Comparison of ENCODE assay signal across 8 mouse cellular contexts in the genomic region with DNA sequence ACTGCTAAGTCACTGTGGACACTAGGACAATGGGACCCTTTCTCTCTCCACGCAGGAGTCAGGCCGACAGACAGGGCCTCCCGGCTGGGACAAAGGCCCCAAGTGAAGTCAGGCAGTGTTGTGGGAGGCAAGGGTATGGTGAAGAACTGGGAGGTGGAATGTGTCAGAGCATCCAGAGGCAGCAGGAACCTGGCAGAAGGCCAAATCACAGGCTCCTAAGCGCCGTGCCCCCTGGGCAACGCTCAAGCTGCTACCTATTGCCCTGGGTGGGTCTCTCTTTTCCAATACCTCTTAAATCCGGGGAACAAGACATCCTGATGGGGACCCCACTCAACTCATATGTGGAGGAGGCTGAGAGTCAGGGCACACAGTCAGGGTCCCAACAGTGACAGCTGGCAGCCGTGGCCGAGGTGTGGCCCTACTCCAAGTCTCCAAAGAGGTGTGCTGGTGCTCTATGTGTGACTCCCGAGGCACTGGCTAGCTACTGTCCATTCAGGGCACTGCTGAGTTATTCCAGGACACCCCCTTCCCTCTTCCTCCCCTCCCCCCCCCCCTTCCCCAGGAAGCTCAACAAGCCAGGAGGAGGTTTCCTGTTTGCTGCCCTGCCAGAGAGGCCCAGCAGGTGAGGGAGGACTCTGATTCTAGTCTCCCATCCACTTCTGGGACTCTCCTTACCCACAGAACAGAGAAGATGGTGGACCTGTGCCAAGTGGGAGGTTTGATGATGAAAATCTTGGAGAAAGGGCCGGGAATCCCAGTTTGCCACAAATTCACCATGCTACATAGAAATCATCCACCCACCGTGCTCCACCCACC. TPM values are rescaled to one million over a fixed set of nuclear protein-coding genes. Genes with fewer than 3 reads are reported as not detected.
DNase-seq lines count a peak whose midpoint lies in the region; ATAC-seq and TF ChIP-seq lines count a peak whose summit lies in the region.

No protein-coding gene starts in this region.

- H3K9ac ChIP-seq in embryonic facial prominence, embryonic 12.5 days = no peak overlapping the region
- H3K9ac ChIP-seq in hindbrain, embryonic 12.5 days = no peak overlapping the region

- no peaks in the 10 kb centered on the region for H3K36me3 ChIP-seq in embryonic facial prominence, embryonic 12.5 days
- no peaks in the 10 kb centered on the region for H3K36me3 ChIP-seq in hindbrain, embryonic 12.5 days

- peaks cover 26% of the 10 kb centered on the region for H3K27me3 ChIP-seq in embryonic facial prominence, embryonic 12.5 days
- peaks cover 20% of the 10 kb centered on the region for H3K27me3 ChIP-seq in hindbrain, embryonic 12.5 days

- H3K27ac ChIP-seq in layer of hippocampus, adult 2 months = peak overlapping the region; percentile 53; the same call in 1 of the 2 replicates
- peak overlapping the region; percentile 55; the same call in 1 of the 2 replicates for H3K27ac ChIP-seq in embryonic facial prominence, embryonic 12.5 days
- H3K27ac ChIP-seq in hindbrain, embryonic 12.5 days = peak overlapping the region; percentile 74

- peaks cover 63% of the 10 kb centered on the region for H3K4me1 ChIP-seq in embryonic facial prominence, embryonic 12.5 days
- H3K4me1 ChIP-seq in hindbrain, embryonic 12.5 days = peaks cover 73% of the 10 kb centered on the region

- H3K9me3 ChIP-seq in embryonic facial prominence, embryonic 12.5 days = no peaks in the 10 kb centered on the region
- H3K9me3 ChIP-seq in hindbrain, embryonic 12.5 days (replicated peaks) = no peaks in the 10 kb centered on the region

- 40% methylated on average over 12 of the region's 12 CpGs for WGBS in embryonic facial prominence, embryonic 12.5 days
- 29% methylated on average over 12 of the region's 12 CpGs for WGBS in hindbrain, embryonic 12.5 days

- DNase-seq in layer of hippocampus, adult 2 months (ENCODE audit: low spot score in 2 of 2) = no peak
- no peak for DNase-seq in layer of hippocampus, adult 9-11 months
- peak; percentile 33 to 51 for DNase-seq in lung, postnatal 4 days
- no peak for DNase-seq in T-cell, adult 2 months (ENCODE audit: low spot score)
- no peak for DNase-seq in adrenal gland, postnatal 10 days
- DNase-seq in ovary, adult 18-20 months (ENCODE audit: low spot score) = no peak

- H3K4me2 ChIP-seq in embryonic facial prominence, embryonic 12.5 days (replicated peaks) = no peak overlapping the region
- H3K4me2 ChIP-seq in hindbrain, embryonic 12.5 days (replicated peaks) = peak overlapping the region; percentile 17; the same call in 1 of the 2 replicates

- TF ChIP-seq CTCF in layer of hippocampus, adult 2 months (conservative IDR thresholded peaks at IDR 0.05) = no peak

- no peak for ATAC-seq in embryonic facial prominence, embryonic 12.5 days (ENCODE audit: insufficient number of reproducible peaks, insufficient read depth, low FRiP score, low TSS enrichment)
- peak; percentile 29 for ATAC-seq in hindbrain, embryonic 12.5 days (ENCODE audit: low FRiP score)

- H3K4me3 ChIP-seq in layer of hippocampus, adult 2 months = no peak overlapping the region
- no peak overlapping the region for H3K4me3 ChIP-seq in embryonic facial prominence, embryonic 12.5 days
- no peak overlapping the region for H3K4me3 ChIP-seq in hindbrain, embryonic 12.5 days

RNA-seq across cellular contexts. Expression of a gene that starts 14.3 kb away (rescaled TPM):
- total RNA-seq in layer of hippocampus, adult 2 months (2021) = 100 to 1,000 TPM; 309 to 328 TPM
- 0.15 and 0.39 TPM in 2 replicates for polyA plus RNA-seq in embryonic facial prominence, embryonic 12.5 days (2016; fragmentation: Nextera tagmentation; extraction: Ambion mirVana)
- polyA plus RNA-seq in hindbrain, embryonic 12.5 days (2016; fragmentation: Nextera tagmentation; extraction: Ambion mirVana) = 1.7 and 1.9 TPM in 2 replicates
- 10 to 100 TPM; 18.7 to 20.0 TPM for total RNA-seq in adrenal gland, postnatal 10 days (2021)

RNA-seq across cellular contexts. Expression of a gene that starts 14.8 kb away (rescaled TPM):
- 1 to 10 TPM; 4.0 to 4.8 TPM for total RNA-seq in layer of hippocampus, adult 2 months (2021)
- polyA plus RNA-seq in embryonic facial prominence, embryonic 12.5 days (2016; fragmentation: Nextera tagmentation; extraction: Ambion mirVana) = 40.0 and 42.0 TPM in 2 replicates
- polyA plus RNA-seq in hindbrain, embryonic 12.5 days (2016; fragmentation: Nextera tagmentation; extraction: Ambion mirVana) = 136 and 153 TPM in 2 replicates
- total RNA-seq in adrenal gland, postnatal 10 days (2021) = 10 to 100 TPM; 17.7 to 23.3 TPM

RNA-seq across cellular contexts. Expression of a gene that starts 37.2 kb away (rescaled TPM):
- 1 to 10 TPM; 1.6 to 3.7 TPM for total RNA-seq in layer of hippocampus, adult 2 months (2021)
- polyA plus RNA-seq in embryonic facial prominence, embryonic 12.5 days (2016; fragmentation: Nextera tagmentation; extraction: Ambion mirVana) = 467 and 481 TPM in 2 replicates
- 384 and 396 TPM in 2 replicates for polyA plus RNA-seq in hindbrain, embryonic 12.5 days (2016; fragmentation: Nextera tagmentation; extraction: Ambion mirVana)
- total RNA-seq in adrenal gland, postnatal 10 days (2021) = under 1 TPM; 0.48 to 0.76 TPM

RNA-seq across cellular contexts. Expression of a gene that starts 41.7 kb away (rescaled TPM):
- total RNA-seq in layer of hippocampus, adult 2 months (2021) = 10 to 100 TPM; 16.2 to 16.5 TPM
- 0.09 and 0.34 TPM in 2 replicates for polyA plus RNA-seq in embryonic facial prominence, embryonic 12.5 days (2016; fragmentation: Nextera tagmentation; extraction: Ambion mirVana)
- 0.30 and 0.33 TPM in 2 replicates for polyA plus RNA-seq in hindbrain, embryonic 12.5 days (2016; fragmentation: Nextera tagmentation; extraction: Ambion mirVana)
- total RNA-seq in adrenal gland, postnatal 10 days (2021) = not detected

RNA-seq across cellular contexts. Expression of a gene that starts 55.2 kb away (rescaled TPM):
- total RNA-seq in layer of hippocampus, adult 2 months (2021) = 10 to 100 TPM; 24.7 to 27.4 TPM
- polyA plus RNA-seq in embryonic facial prominence, embryonic 12.5 days (2016; fragmentation: Nextera tagmentation; extraction: Ambion mirVana) = 23.2 and 23.8 TPM in 2 replicates
- 22.1 and 22.5 TPM in 2 replicates for polyA plus RNA-seq in hindbrain, embryonic 12.5 days (2016; fragmentation: Nextera tagmentation; extraction: Ambion mirVana)
- 10 to 100 TPM; 12.4 to 16.3 TPM for total RNA-seq in adrenal gland, postnatal 10 days (2021)

Comparison
In these comparisons a context has a peak if more than half of its experiments do, and no peak if none do; other contexts are left out.
1. DNase-seq: peak in lung, postnatal 4 days (2 of 2); none in layer of hippocampus, adult 2 months (0 of 2), layer of hippocampus, adult 9-11 months (single experiment), T-cell, adult 2 months (single experiment), adrenal gland, postnatal 10 days (single experiment) and ovary, adult 18-20 months (single experiment).
2. RNA of a gene that starts 14.3 kb away (total RNA-seq): 309 to 328 TPM in layer of hippocampus, adult 2 months; 18.7 to 20.0 TPM in adrenal gland, postnatal 10 days; every median in the first group is over 10 times any median in the second.
3. Peak in every context shown above with its lines, with median percentiles within 50 percentile points of each other: H3K27ac ChIP-seq.